Mouse (Mus musculus) adrenal gland, postnatal 14 days (tissue): ENCODE results near the gene Zfp830. TPM values are rescaled to one million over a fixed set of nuclear protein-coding genes. Genes with fewer than 3 reads are reported as not detected.

Experiments
- DNase-seq: peaks from one replicate; pipeline ENCODE4 v3.0.0; 2021; ENCODE audit warnings: mixed read lengths
- long read RNA-seq, 2 experiments: library from polyadenylated mRNA; stranded (forward); transcript quantifications; one replicate each; pipeline ENCODE4 v2.0.0; 2021
- total RNA-seq: library from RNA; stranded (reverse); gene quantifications from 2 replicates; pipeline ENCODE4 v1.2.3, GENCODE M21; 2021

Zfp830 gene
- 20.1 and 21.7 TPM in 2 replicates for total RNA-seq
- long read RNA-seq, experiment 1, transcript Zfp830-201 (1 exons, 1,591 nt) = major isoform, 30 of 30 reads
- long read RNA-seq, experiment 1, partial matches to known transcripts = 0 of 30 reads
- long read RNA-seq, experiment 1, other reads (novel, unspliced or antisense) = 0 of 30 reads
- long read RNA-seq, experiment 2, transcript Zfp830-201 (1 exons, 1,591 nt) = major isoform, 22 of 22 reads
- long read RNA-seq, experiment 2, partial matches to known transcripts = 0 of 22 reads
- long read RNA-seq, experiment 2, other reads (novel, unspliced or antisense) = 0 of 22 reads

GRCm38 (mm10) chr11:82763742-82764437 is at the start of gene Zfp830, which contains the start of gene Cct6b:
TSS of gene Zfp830 (plus strand) at chr11:82764345.
TSS of gene Cct6b (minus strand) at chr11:82764321.
- DNase-seq = peak; percentile 97

GRCm38 (mm10) chr11:82719294-82719693 is 44.9 kb upstream of the Zfp830 start:
- DNase-seq = no peak

- DNase-seq = no peak
These were observed 37.3 kb upstream of the Zfp830 start for GRCm38 (mm10) chr11:82726862-82727261.

DNA sequence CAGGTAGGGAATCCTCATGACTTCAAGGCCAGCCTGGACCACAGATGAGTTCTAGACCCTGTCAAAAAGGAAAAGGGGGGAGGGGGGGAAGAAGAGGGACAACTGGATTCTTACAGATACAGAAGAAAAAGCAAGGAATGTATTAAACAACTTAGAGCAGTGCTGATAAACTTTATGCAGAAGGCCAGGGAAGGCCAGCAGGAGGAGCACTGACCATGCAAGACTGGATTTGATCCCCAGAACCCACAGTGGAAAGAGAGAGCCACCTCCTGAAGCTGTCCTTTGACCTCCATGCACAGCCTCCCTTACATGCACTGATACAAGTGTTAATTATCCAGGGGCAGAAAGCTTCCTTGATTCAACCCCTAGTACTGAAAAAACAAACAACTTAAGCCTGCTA is 29.9 kb upstream of the Zfp830 start:
- DNase-seq = no peak

DNA sequence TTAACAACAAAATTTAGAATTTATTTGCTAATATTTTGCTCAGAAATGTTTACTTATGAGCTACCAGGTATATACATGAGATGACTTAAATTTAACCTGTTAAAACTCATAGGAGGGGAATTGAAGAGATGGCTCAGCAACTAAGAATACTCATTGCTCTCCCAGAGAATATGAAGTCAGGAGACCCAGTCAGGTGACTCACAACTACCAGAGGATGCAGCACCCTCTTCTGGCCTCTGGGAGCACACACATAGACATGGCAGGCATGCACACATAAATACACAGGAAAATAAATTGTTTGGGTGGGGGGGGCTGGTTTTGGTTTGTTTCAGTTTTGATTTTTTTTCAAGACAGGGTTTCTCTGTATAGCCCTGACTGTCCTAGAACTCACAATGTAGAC is 25.1 kb upstream of the Zfp830 start:
- no peak for DNase-seq

DNA sequence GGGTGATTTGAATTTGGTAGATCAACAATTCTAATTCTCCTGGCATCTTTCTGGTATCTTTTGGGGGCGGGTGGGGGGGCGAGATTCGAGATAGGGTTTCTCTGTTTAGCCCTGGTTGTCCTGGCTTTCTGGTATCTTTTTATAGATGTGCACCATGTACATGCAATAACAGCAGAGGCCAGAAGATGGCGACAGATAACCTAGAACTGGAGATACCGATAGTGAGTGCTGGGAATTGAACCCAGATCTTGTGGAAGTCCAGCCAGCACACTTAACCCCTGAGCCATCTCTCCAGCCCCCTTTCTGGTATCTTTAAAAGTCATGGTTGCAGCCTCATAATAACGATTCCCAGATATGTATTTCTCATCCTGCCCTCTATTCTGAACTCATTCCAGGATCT is 18.0 kb upstream of the Zfp830 start:
- DNase-seq = peak; percentile 54

GRCm38 (mm10) chr11:82746857-82747366 is 17.2 kb upstream of the Zfp830 start:
- no peak for DNase-seq

DNA sequence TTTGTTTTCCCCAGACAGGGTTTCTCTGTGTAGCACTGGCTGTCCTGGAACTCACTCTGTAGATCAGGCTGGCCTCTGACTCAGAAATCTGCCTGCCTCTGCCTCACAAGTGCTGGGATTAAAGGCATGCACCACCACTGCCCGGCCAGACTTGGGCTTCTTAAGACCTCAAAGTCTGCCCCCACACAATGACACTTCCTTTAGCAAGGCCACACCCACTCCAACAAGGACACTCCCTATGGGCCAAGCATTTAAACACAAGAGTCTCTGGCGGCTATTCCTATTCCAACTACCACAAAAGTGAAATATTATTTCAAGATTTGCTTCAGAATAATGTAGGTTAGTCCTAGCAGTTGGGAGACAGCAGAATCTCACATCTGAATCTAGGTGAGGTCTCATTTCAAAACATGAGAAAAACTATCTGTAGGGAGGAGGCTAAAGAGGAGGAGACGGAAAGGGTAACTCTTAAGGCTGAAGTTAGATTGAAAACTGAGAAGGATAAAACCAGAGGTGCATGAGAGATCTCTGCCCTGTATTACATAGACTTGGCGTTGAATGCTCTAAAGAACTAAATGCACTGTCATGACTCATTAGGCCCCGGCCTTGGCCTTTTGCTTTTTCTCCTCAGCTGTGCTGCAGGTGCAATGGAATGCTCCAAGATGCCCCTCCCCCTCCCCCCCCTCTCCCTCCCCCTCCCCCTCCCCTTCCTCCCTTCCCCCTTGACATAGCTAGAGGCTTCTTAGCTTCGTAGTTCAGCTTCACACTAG is 11.6 kb upstream of the Zfp830 start:
- DNase-seq = peak; percentile 32

GRCm38 (mm10) chr11:82755919-82756318 is 8.2 kb upstream of the Zfp830 start:
- no peak for DNase-seq

GRCm38 (mm10) chr11:82762286-82762829 is 1.8 kb upstream of the Zfp830 start:
- no peak for DNase-seq

GRCm38 (mm10) chr11:82763261-82763660 is 884 bp upstream of the Zfp830 start:
- DNase-seq = no peak

- DNase-seq = no peak
These were observed 336 bp downstream of the Zfp830 start for GRCm38 (mm10) chr11:82764438-82764924.

DNA sequence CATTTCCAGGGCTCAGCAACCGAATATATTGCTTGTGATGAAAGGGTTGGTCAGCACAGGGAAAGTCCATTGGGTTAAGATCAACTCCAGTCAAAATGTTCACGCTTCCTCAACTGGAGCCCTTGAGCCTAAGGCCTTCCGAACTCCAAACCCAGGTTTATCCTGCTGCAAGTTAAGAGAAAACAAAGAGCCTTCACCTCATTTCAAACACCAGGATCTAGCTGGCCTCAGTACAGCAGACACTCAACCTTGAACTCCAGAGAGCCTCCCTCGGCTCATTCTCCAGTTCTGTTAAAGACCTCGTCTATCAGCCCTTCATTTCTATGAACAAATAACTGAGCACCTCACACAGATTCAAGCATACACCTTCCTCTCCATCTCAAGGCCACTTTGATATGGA is 16.0 kb downstream of the Zfp830 start:
- DNase-seq = no peak

DNA sequence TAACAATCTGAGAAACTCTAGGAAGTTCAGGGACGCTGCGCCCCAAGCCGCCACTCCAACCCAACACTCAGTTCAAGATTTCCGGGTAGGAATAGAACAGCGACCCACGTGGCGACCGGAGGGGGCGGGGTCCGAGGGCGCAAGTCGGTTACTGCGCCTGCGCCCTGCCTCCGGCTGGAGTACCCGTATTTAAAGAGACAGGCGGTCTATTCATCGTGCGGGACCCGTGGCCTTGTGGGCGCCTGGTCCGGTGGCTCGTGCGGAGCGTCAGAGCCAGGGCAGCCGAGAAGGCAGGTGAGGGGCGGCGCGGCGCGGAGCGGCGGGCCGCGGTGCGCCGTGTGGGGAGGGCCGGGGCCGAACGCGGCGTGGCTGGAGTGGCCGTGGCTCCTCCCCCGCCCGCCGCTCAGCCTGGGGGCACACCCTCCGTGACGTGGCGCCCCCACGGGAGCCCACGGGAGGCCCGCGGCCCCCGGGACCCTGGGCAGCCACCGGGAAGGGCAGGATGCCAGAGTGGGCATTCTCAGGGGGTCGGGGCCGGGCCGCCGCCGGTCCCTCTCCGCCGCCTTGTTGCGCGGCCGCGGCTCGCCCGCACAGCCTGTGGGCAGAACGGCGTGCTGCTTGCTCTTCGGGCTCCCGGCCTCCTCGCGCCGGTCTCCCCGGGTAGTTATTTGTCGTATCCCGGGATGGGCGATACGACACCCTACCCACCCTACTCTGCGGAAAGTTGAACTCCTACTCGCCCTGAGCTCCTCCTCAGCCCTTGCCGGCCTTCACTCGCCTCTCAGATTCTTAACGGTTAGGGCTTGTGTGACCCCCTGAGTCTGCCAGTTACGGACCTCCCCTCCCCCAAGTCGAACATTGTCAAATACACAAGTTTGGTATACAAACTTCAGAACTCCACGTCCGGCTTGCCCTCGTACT is 17.1 kb downstream of the Zfp830 start, which contains the start of gene Lig3:
Lig3 (plus strand) TSS at position 126 of the 921 bp plus-strand sequence.
- peak; percentile 96 for DNase-seq

DNA sequence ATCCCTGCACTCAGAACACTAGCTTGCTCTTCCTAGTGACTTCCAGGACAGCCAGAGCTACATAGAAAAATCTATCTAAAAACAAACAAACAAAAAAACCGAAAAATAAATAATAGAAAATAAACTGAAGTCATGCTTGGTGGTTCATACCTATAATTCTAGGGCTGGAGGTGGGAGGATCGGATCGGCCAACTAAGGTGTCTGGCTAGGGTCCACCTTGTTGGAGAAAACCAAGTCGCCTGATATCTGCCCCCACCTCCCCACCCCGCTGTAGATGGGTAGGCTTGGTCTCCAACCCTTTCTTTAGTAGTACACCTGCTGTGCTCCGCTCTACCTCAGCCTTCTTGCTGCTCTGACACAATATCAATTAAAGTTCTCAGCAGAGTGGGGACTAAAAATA is 18.1 kb downstream of the Zfp830 start:
- no peak for DNase-seq

DNA sequence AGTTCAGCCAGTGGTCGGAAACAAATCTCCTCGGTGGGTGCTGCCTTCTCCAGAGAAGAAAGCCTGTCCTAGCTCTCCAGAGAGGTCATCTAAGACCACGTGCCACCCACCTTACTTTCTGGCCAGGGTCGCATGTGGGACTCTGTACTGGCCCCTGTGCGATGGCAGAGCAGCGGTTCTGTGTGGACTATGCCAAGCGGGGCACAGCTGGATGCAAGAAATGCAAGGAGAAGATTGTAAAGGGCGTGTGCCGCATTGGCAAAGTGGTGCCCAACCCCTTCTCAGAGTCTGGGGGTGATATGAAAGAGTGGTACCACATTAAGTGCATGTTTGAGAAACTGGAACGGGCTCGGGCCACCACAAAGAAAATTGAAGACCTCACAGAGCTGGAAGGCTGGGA is 19.3 kb downstream of the Zfp830 start:
- no peak for DNase-seq

DNA sequence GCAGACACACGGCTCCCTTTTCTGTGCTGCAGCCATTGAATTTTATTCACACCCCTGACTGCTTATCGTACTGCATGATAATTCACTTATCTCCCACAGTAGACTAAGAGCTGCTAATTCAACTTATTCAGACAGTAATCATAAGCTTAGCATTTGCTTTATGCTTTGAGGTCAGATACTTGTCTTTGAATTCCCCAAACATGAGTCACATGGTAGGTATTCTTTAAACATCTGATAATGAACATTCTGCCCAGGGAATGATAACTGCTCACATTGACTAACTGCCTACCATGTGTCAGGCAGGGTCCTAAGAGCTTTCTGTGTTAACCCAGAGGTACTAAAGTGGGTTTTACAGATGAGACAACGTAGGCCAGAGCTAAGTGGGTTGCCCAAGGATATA is 42.5 kb downstream of the Zfp830 start:
- DNase-seq = no peak

GRCm38 (mm10) chr11:82807370-82807769 is 43.2 kb downstream of the Zfp830 start:
- DNase-seq = no peak

GRCm38 (mm10) chr11:82808485-82808884 is 44.3 kb downstream of the Zfp830 start:
- no peak for DNase-seq
